8 mouse cellular contexts compared by ENCODE assay signal in the genomic region with DNA sequence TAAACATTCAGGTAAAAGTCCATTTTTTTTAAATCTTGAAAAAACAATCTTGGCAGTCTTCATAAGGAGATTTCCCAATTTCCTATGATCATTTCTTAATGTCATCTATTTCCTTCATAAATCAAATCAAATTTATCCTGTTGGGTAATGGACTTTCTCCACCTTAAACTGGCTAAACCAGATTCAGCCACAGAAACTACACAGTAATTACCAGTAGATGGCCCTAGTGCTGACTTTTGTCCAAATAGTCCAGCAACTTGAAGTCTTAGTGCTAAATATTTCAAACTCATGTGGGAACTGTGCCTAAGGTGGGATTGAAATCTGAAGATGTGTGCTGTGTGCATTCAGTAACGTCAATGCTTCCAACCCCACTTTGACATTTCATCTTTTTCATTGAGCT. TPM values are rescaled to one million over a fixed set of nuclear protein-coding genes. Genes with fewer than 3 reads are reported as not detected.
DNase-seq lines count a peak whose midpoint lies in the region; ATAC-seq and TF ChIP-seq lines count a peak whose summit lies in the region.

No protein-coding gene starts in this region.

- H3K27me3 ChIP-seq in embryonic facial prominence, embryonic 11.5 days (ENCODE audit: control insufficient read depth, insufficient read depth, low read length), result no peaks in the 10 kb centered on the region
- no peaks in the 10 kb centered on the region for H3K27me3 ChIP-seq in embryonic facial prominence, embryonic 10.5 days (replicated peaks; ENCODE audit: low read depth, poor library complexity, severe bottlenecking)
- no peaks in the 10 kb centered on the region for H3K27me3 ChIP-seq in liver, embryonic 14.5 days (ENCODE audit: control insufficient read depth, insufficient read depth, low read length)
- H3K27me3 ChIP-seq in forebrain, embryonic 10.5 days (ENCODE audit: poor library complexity, severe bottlenecking), result no peaks in the 10 kb centered on the region

- H3K4me3 ChIP-seq in embryonic facial prominence, embryonic 11.5 days (ENCODE audit: low read depth, low read length), result no peak overlapping the region
- no peak overlapping the region for H3K4me3 ChIP-seq in embryonic facial prominence, embryonic 10.5 days
- no peak overlapping the region for H3K4me3 ChIP-seq in liver, embryonic 14.5 days (ENCODE audit: insufficient read depth in 1 of 2, low read depth in 2 of 2, low read length in 2 of 2)
- H3K4me3 ChIP-seq in forebrain, embryonic 10.5 days, result no peak overlapping the region

- no peaks in the 10 kb centered on the region for H3K9me3 ChIP-seq in embryonic facial prominence, embryonic 11.5 days (replicated peaks; ENCODE audit: control insufficient read depth, low read length)
- no peaks in the 10 kb centered on the region for H3K9me3 ChIP-seq in embryonic facial prominence, embryonic 10.5 days
- no peaks in the 10 kb centered on the region for H3K9me3 ChIP-seq in liver, embryonic 14.5 days (ENCODE audit: control insufficient read depth, low read length)
- H3K9me3 ChIP-seq in forebrain, embryonic 10.5 days, result no peaks in the 10 kb centered on the region

- H3K27ac ChIP-seq in embryonic facial prominence, embryonic 11.5 days (replicated peaks; ENCODE audit: low read depth, low read length), result no peak overlapping the region
- no peak overlapping the region for H3K27ac ChIP-seq in embryonic facial prominence, embryonic 10.5 days (replicated peaks)
- H3K27ac ChIP-seq in liver, embryonic 14.5 days, result no peak overlapping the region
- no peak overlapping the region for H3K27ac ChIP-seq in forebrain, embryonic 10.5 days

- TF ChIP-seq CTCF in liver, embryonic 14.5 days (IDR thresholded peaks at IDR 0.05; ENCODE audit: low read depth), result peak; percentile 31; the same call in 1 of the 2 replicates

- no peak overlapping the region for H3K4me2 ChIP-seq in embryonic facial prominence, embryonic 11.5 days (ENCODE audit: low read depth, low read length)
- no peak overlapping the region for H3K4me2 ChIP-seq in liver, embryonic 14.5 days (ENCODE audit: low read depth)

- no peak overlapping the region for H3K9ac ChIP-seq in embryonic facial prominence, embryonic 11.5 days (replicated peaks; ENCODE audit: low read length)
- H3K9ac ChIP-seq in liver, embryonic 14.5 days (replicated peaks), result no peak overlapping the region

- no peak for TF ChIP-seq EP300 in liver, embryonic 14.5 days (IDR thresholded peaks at IDR 0.05; ENCODE audit: low read depth)

- ATAC-seq in embryonic facial prominence, embryonic 11.5 days (replicated peaks; ENCODE audit: insufficient number of reproducible peaks, low FRiP score, low TSS enrichment, low read depth), result no peak
- ATAC-seq in liver, embryonic 14.5 days (ENCODE audit: insufficient read depth), result no peak
- peak; percentile 81 for ATAC-seq in common myeloid progenitor, adult 5-6 weeks (replicated peaks; ENCODE audit: low read depth, poor library complexity, severe bottlenecking)
- peak; percentile 67; the same call in 1 of the 2 replicates for ATAC-seq in neutrophil, adult 5-6 weeks (ENCODE audit: extremely low read depth, insufficient number of reproducible peaks, low FRiP score, poor library complexity, severe bottlenecking)

- H3K4me1 ChIP-seq in embryonic facial prominence, embryonic 11.5 days (ENCODE audit: control insufficient read depth, insufficient read depth, low read length), result no peaks in the 10 kb centered on the region
- H3K4me1 ChIP-seq in embryonic facial prominence, embryonic 10.5 days, result no peaks in the 10 kb centered on the region
- no peaks in the 10 kb centered on the region for H3K4me1 ChIP-seq in liver, embryonic 14.5 days (replicated peaks; ENCODE audit: control insufficient read depth in 2 of 2, insufficient read depth in 2 of 2, low read length in 1 of 2)
- no peaks in the 10 kb centered on the region for H3K4me1 ChIP-seq in forebrain, embryonic 10.5 days

- no peaks in the 10 kb centered on the region for H3K36me3 ChIP-seq in embryonic facial prominence, embryonic 11.5 days (replicated peaks; ENCODE audit: control insufficient read depth, insufficient read depth, low read depth, low read length)
- H3K36me3 ChIP-seq in embryonic facial prominence, embryonic 10.5 days (replicated peaks), result no peaks in the 10 kb centered on the region
- H3K36me3 ChIP-seq in liver, embryonic 14.5 days (replicated peaks; ENCODE audit: control insufficient read depth, insufficient read depth, low read depth), result no peaks in the 10 kb centered on the region
- H3K36me3 ChIP-seq in forebrain, embryonic 10.5 days (replicated peaks), result no peaks in the 10 kb centered on the region; the same call in 1 of the 2 replicates

- WGBS in embryonic facial prominence, embryonic 11.5 days, result 35% methylated on average over 1 of the region's 1 CpGs
- 42% methylated on average over 1 of the region's 1 CpGs for WGBS in embryonic facial prominence, embryonic 10.5 days
- WGBS in liver, embryonic 14.5 days (ENCODE audit: insufficient replicate concordance), result 7% methylated on average over 1 of the region's 1 CpGs
- 45% methylated on average over 1 of the region's 1 CpGs for WGBS in forebrain, embryonic 10.5 days

- DNase-seq in embryonic facial prominence, embryonic 11.5 days (ENCODE audit: low spot score), result peak; percentile 43
- DNase-seq in embryonic facial prominence, embryonic 10.5 days (ENCODE audit: low spot score), result no peak
- peak in 1 of 3 experiments; percentile 16 for DNase-seq in liver, embryonic 14.5 days (ENCODE audit: low read depth in 3 of 3, low spot score in 3 of 3)
- no peak for DNase-seq in liver
- DNase-seq in layer of hippocampus, postnatal 10 days (ENCODE audit: low spot score in 2 of 2), result no peak
- DNase-seq in forebrain, embryonic 10.5 days (ENCODE audit: extremely low spot score, low spot score), result no peak

RNA-seq across cellular contexts. Expression of a gene that starts 11.8 kb away (rescaled TPM):
- polyA plus RNA-seq in embryonic facial prominence, embryonic 11.5 days (2014; fragmentation: Nextera tagmentation; extraction: Ambion mirVana), result 7.9 and 8.0 TPM in 2 replicates
- 8.3 and 9.5 TPM in 2 replicates for polyA plus RNA-seq in embryonic facial prominence, embryonic 10.5 days (2016; fragmentation: Nextera tagmentation; extraction: Ambion mirVana)
- 2.7 and 4.4 TPM in 2 replicates for polyA plus RNA-seq in liver, embryonic 14.5 days (2012; rRNA removed)
- polyA plus RNA-seq in liver, embryonic 14.5 days (2014; fragmentation: Nextera tagmentation; extraction: Ambion mirVana), result 4.1 and 4.8 TPM in 2 replicates
- 53.3 and 57.7 TPM in 2 replicates for total RNA-seq in common myeloid progenitor, adult 5-6 weeks (2017)
- total RNA-seq in neutrophil, adult 5-6 weeks (2017), result 264 and 309 TPM in 2 replicates
- total RNA-seq in layer of hippocampus, postnatal 10 days (2021), result 10 to 100 TPM; 16.9 to 21.4 TPM
- polyA plus RNA-seq in forebrain, embryonic 10.5 days (2016; fragmentation: Nextera tagmentation; extraction: Ambion mirVana), result 8.9 and 9.7 TPM in 2 replicates

Comparison
In these comparisons a context has a peak if more than half of its experiments do, and no peak if none do; other contexts are left out.
1. ATAC-seq: peak in common myeloid progenitor, adult 5-6 weeks (single experiment) and neutrophil, adult 5-6 weeks (single experiment); none in embryonic facial prominence, embryonic 11.5 days (single experiment) and liver, embryonic 14.5 days (single experiment).